Mouse (Mus musculus) thymus, adult 2 months (tissue): Measurements from ENCODE around the gene Setd2. TPM values are rescaled to one million over a fixed set of nuclear protein-coding genes. Genes with fewer than 3 reads are reported as not detected.

Experiments used
- DNase-seq: peaks from one replicate; pipeline ENCODE4 v3.0.0; 2021
- H3K27ac ChIP-seq: fragments of 200-500 bp; 2 replicates; pipeline ENCODE4 v1.5.1; 2012; ENCODE audit warnings: low read length, control low read depth; ENCODE audit not compliant: control insufficient read depth, insufficient read depth
- H3K27me3 ChIP-seq: fragments of 200-500 bp; 2 replicates; pipeline ENCODE4 v1.6.1; 2012; ENCODE audit warnings: mild to moderate bottlenecking, low read length, moderate library complexity, mixed read lengths; ENCODE audit not compliant: control insufficient read depth, insufficient read depth
- H3K36me3 ChIP-seq: fragments of 200-500 bp; 2 replicates; pipeline ENCODE4 v1.6.1; 2012; ENCODE audit warnings: mild to moderate bottlenecking, low read length, moderate library complexity; ENCODE audit not compliant: control insufficient read depth, insufficient read depth
- H3K4me1 ChIP-seq: fragments of 200-500 bp; replicated peaks from 2 replicates; pipeline ENCODE4 v1.6.1; 2012; ENCODE audit warnings: low read length; ENCODE audit not compliant: control insufficient read depth, insufficient read depth
- H3K4me3 ChIP-seq: fragments of 200-500 bp; 2 replicates; pipeline ENCODE4 v1.5.1; 2012; ENCODE audit warnings: mild to moderate bottlenecking, low read length, control low read depth, moderate library complexity; ENCODE audit not compliant: control insufficient read depth, insufficient read depth
- CTCF ChIP-seq: fragments of 200-500 bp; IDR thresholded peaks from 2 replicates; pipeline ENCODE4 v1.5.1; 2012; ENCODE audit warnings: mild to moderate bottlenecking, control low read depth, low read length, moderate library complexity, borderline replicate concordance; ENCODE audit not compliant: control insufficient read depth, poor library complexity, insufficient read depth; ENCODE audit errors: extremely low read depth
- POLR2A ChIP-seq: fragments of 200-500 bp; IDR thresholded peaks from 2 replicates; pipeline ENCODE4 v1.6.1; 2012; ENCODE audit warnings: mild to moderate bottlenecking, low read length, control low read depth, moderate library complexity; ENCODE audit not compliant: control insufficient read depth, poor library complexity, insufficient read depth; ENCODE audit errors: extremely low read depth
- WGBS: fragments of 180-500 bp; shearing (Covaris S2); methylation state at CpG from one replicate; pipeline ENCODE4 v1.1.7; 2018; 5-methylcytosine and 5-hydroxymethylcytosine counted together
- polyA plus RNA-seq: library from polyadenylated mRNA; depleted of rRNA; stranded (reverse); fragments of >200 nt; gene quantifications from 2 replicates; pipeline ENCODE4 v1.2.3, GENCODE M21; 2012

Gene Setd2
- polyA plus RNA-seq, 1 experiment = 85.6 TPM

DNA sequence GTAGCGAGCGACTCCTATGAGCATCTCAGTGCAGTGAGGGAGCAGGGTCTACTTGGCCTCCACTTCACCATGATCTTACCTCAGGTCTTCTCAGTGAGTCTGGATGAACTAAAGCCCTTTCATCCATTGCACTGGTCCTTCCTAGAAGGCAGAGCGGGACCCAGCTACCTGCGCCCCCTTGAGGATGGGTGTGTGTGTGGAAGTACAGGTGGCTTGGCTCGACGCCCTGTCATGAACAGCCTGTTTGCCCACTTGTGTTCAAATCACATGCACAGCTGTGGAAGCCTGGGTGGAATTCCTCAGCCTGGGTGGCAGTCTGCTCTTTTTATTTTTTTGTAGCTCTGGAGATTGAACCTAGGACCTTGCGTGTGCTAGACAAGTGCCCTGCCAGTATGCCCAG lies 87.8 kb downstream of the Setd2 start:
- DNase-seq = no peak
- 90% methylated on average over 7 of the region's 7 CpGs for WGBS
- Histone ChIP-seq H3K27ac (no peak overlapping the region), H3K36me3 (peaks cover 33% of the 10 kb centered on the region), H3K27me3 (no peaks in the 10 kb centered on the region), H3K4me3 (no peak overlapping the region), H3K4me1 (no peaks in the 10 kb centered on the region)
- no peak for TF ChIP-seq POLR2A
- TF ChIP-seq CTCF = no peak

DNA sequence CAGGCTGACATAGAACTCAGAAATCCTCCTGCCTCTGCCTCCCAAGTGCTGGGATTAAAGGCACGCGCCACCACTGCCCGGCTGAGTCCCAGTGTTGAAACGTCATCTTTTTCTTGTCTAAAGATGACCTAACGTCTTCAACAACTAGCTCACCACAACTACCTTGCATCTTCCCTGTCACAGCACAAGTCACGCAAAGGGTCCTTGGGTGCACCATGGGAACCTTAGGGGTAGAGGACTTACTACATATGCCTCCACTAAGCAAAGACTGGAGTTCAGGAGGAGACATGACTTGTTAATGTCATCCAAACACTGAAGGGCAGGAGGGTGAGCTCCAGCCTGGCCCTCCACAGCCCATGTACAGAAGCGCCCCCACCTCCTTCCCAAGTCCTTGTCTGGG lies 88.3 kb downstream of the Setd2 start:
- no peaks in the 10 kb centered on the region for H3K4me1 ChIP-seq

DNA sequence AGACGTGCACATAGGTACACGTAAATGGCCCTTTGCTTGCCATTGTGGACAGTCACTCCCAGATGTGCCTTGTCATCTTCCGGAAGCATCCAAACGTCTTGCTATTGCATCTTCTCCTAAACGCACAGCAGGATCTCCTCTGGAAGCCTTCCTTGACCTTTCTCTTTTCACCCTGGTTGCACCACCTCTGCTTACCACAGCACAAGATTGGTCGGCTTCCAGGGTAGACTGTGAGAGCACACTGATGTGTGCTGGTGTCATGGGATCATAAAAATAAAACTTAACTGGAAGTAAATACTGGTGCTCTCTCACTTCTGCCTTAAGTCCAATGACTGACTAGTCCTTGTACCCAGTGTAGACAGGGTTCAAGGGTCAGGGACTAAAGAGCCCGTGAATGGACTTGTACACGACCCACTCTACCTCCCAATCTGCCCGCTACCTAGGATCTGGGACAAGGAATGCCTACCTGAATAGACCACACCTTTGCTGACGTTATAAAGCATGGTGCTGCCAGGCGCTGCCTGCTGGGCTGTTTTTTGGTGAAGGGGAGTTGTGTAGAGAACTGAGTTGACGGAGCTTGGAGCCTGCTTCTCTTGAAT lies 90.3 kb downstream of the Setd2 start:
- no peak for DNase-seq
- WGBS = 95% methylated on average over 12 of the region's 12 CpGs
- Histone ChIP-seq H3K27me3 (no peaks in the 10 kb centered on the region), H3K4me1 (no peaks in the 10 kb centered on the region), H3K27ac (no peak overlapping the region), H3K36me3 (peaks cover 44% of the 10 kb centered on the region), H3K4me3 (no peak overlapping the region)
- TF ChIP-seq POLR2A (no peak), CTCF (no peak)

More for the DNA sequence above, 88.3 kb downstream of the Setd2 start:
- no peak for DNase-seq
- no peak overlapping the region for H3K4me3 ChIP-seq
- H3K36me3 ChIP-seq = peaks cover 33% of the 10 kb centered on the region
- TF ChIP-seq CTCF (no peak), POLR2A (no peak)
- H3K27me3 ChIP-seq = no peaks in the 10 kb centered on the region
- 98% methylated on average over 7 of the region's 7 CpGs for WGBS
- no peak overlapping the region for H3K27ac ChIP-seq

DNA sequence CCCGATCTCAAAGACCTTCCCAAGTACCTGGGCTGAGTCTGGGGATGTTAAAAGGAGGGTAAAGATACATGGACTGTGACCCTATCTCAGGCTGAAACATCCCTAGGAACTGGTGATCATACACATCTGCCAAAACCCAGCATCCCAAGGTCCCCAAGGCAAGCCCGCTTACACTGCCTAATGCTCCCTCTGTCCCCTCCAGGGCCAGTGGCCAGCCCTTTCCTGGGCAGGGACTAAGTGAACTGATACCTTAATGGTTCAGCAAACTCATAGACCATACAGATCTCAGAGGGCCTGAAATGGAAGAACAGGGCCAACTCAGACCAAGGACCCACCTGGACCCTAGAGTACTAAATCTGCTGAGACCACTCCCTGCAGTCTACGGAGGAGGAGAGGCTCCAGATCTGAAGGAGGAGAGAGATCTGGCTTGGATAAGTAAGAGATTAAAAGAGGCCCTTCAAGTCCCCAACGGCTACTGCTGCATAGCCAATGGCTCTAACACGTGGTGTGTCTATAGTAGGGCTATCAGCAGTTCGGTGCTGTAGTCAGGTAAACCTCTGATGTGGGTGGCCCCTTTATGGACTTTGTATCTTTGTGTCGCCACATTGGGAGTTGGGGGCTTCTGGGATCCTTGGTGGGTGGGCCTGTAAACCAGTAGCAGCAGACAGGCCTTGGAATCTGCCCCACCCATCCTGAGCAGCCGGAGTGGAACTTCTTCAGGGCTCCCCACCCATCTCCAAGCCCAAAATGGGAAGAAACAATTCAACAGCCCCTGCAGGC lies 91.2 kb downstream of the Setd2 start:
- DNase-seq = no peak
- Histone ChIP-seq H3K4me3 (0 out of 2 replicates have a peak overlapping the region, but pooled peaks have one; percentile 14), H3K36me3 (peaks cover 44% of the 10 kb centered on the region), H3K4me1 (no peaks in the 10 kb centered on the region), H3K27ac (no peak overlapping the region), H3K27me3 (no peaks in the 10 kb centered on the region)
- WGBS = 92% methylated on average over 8 of the region's 8 CpGs
- TF ChIP-seq CTCF (no peak), POLR2A (no peak)

DNA sequence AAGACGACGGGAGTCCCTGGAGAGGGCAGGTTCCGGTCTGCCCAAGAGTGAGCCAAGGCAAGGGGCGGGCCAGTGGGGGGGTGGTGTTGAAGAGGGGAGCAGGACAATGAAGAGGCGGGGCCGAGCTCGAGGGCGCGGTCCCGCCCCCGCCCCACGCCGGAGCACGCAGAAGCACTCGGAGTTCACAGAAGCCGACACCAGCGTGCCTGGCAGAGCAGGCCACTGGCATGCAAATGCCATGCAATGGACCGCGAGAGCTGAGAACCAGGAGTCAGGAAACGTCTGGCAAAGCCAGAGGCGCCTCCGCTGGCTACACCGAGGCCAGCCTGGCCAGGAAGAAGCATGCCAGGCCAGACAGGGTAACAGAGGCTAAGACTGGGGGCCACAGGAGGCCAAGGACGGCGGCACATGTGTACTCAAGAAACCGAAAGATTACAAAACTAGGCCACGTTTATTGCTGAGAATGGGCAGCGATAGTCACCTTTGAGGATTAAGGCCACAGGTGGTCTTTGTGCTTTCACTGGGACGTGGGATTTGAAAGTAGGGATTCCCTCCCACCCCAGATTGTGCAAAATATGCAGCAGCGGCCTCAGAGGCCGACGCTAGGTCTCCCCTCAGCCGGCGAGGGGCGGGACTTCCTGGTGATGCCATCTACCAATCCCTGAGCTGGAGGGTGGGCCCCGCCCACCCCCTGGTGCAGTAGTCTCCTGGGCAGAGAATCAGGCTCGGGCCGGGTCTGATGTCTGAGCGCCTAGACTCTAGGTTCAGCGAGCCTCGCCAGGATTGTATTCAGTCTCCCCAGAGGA lies 92.2 kb downstream of the Setd2 start, which contains the start of gene Nradd:
Gene Nradd, minus strand, starts transcription at position 92 of the 806 bp plus-strand sequence.
- TF ChIP-seq CTCF (no peak), POLR2A (no peak)
- Histone ChIP-seq H3K4me3 (peak within 1 kb of the TSS; percentile 14), H3K27ac (no peak within 1 kb of the TSS), H3K4me1 (no peaks in the 10 kb centered on the region), H3K27me3 (no peaks in the 10 kb centered on the region), H3K36me3 (peaks cover 47% of the 10 kb centered on the region)
- DNase-seq = no peak
- 77% methylated on average over 41 of the region's 41 CpGs for WGBS

DNA sequence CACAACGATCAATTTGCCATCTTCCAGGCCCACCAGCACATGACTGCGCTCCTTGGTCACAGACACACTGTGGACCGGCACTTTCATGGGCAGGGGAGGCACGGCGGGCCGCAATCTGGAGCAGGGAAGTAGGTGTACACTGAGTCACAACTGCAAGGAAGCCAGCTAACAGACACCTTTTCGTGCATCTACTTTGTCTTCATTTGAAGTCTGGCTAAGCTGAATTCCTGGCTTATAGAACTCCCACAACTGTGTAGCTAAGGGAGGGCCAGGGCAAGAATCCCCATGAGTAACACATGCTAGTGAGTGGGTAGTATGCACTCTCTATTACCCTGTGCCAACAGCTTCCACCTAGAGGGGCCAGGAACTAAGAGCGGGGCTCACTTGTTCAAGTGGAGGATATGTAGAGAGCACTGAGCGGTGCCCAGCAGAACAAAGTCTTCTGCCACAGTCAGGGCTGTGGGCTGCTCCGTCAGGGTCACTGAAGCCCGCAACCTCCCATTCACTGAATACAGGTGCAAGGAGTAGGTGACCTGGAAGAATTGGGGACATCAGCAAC lies 93.0 kb downstream of the Setd2 start:
- TF ChIP-seq CTCF (no peak), POLR2A (no peak)
- Histone ChIP-seq H3K4me3 (no peak overlapping the region), H3K36me3 (peaks cover 56% of the 10 kb centered on the region), H3K27me3 (no peaks in the 10 kb centered on the region), H3K27ac (no peak overlapping the region), H3K4me1 (no peaks in the 10 kb centered on the region)
- WGBS = 95% methylated on average over 11 of the region's 11 CpGs
- no peak for DNase-seq
